Mouse (Mus musculus) small intestine, adult 2 months (tissue): ENCODE measurements around the gene Dennd4b.

Experiments used
- CTCF ChIP-seq: fragments of 200-500 bp; IDR thresholded peaks from 2 replicates; pipeline ENCODE4 v1.5.1; 2012; ENCODE audit warnings: low read depth, mild to moderate bottlenecking, control low read depth, inconsistent platforms, low read length, moderate library complexity, mixed read lengths; ENCODE audit not compliant: insufficient replicate concordance, insufficient read length; ENCODE audit errors: extremely low read depth
- POLR2A ChIP-seq: fragments of 200-500 bp; IDR thresholded peaks from 2 replicates; pipeline ENCODE4 v1.6.1; 2012; ENCODE audit warnings: low read depth, mild to moderate bottlenecking, control low read depth, inconsistent platforms, low read length, moderate library complexity

- TF ChIP-seq CTCF (no peak), POLR2A (no peak)
Measured at GRCm38 (mm10) chr3:90275286-90275685, 10.3 kb downstream of the Dennd4b start.
